Mouse (Mus musculus) myocyte (in vitro differentiated cells): Measurements from ENCODE around the gene Gm45623.

Source experiments
- CEBPB ChIP-seq: IDR thresholded peaks from 2 replicates; pipeline ENCODE4 v1.6.1; 2011; ENCODE audit warnings: mild to moderate bottlenecking, moderate library complexity; ENCODE audit not compliant: poor library complexity, insufficient read depth, severe bottlenecking
- MAX ChIP-seq: IDR thresholded peaks from one replicate; pipeline ENCODE4 v1.6.1; 2011; ENCODE audit warnings: low read depth, mild to moderate bottlenecking, control low read depth
- MYOD1 ChIP-seq, 3 experiments: IDR thresholded peaks; one replicate each; pipeline ENCODE4 v1.6.1; 2011; ENCODE audit warnings: control low read depth in 2 of 3, low read depth in 2 of 3, mild to moderate bottlenecking in 2 of 3, moderate library complexity in 1 of 3; ENCODE audit not compliant: insufficient read length in 2 of 3, control insufficient read depth in 1 of 3
- MYOG ChIP-seq, 3 experiments: IDR thresholded peaks; one replicate each; pipeline ENCODE4 v1.6.1; 2011; ENCODE audit warnings: control low read depth in 2 of 3, low read depth in 2 of 3, mild to moderate bottlenecking in 2 of 3; ENCODE audit not compliant: insufficient read length in 2 of 3, control insufficient read depth in 1 of 3, insufficient read depth in 1 of 3
- POLR2A ChIP-seq: IDR thresholded peaks from one replicate; pipeline ENCODE4 v1.6.1; 2011; ENCODE audit warnings: low read depth, mild to moderate bottlenecking, control low read depth, moderate library complexity; ENCODE audit not compliant: insufficient read length
- POLR2AphosphoS2 ChIP-seq: IDR thresholded peaks from one replicate; pipeline ENCODE4 v1.6.1; 2011; ENCODE audit warnings: low read depth, control low read depth; ENCODE audit not compliant: insufficient read length
- SRF ChIP-seq: IDR thresholded peaks from one replicate; pipeline ENCODE4 v1.6.1; 2011; ENCODE audit warnings: low read depth; ENCODE audit not compliant: control insufficient read depth, insufficient read length
- TCF12 ChIP-seq: IDR thresholded peaks from one replicate; pipeline ENCODE4 v1.6.1; 2011; ENCODE audit warnings: mild to moderate bottlenecking, control low read depth; ENCODE audit not compliant: poor library complexity, insufficient read depth, severe bottlenecking
- USF1 ChIP-seq: IDR thresholded peaks from one replicate; pipeline ENCODE4 v1.6.1; 2011; ENCODE audit warnings: low read depth, mild to moderate bottlenecking, control low read depth, moderate library complexity

DNA sequence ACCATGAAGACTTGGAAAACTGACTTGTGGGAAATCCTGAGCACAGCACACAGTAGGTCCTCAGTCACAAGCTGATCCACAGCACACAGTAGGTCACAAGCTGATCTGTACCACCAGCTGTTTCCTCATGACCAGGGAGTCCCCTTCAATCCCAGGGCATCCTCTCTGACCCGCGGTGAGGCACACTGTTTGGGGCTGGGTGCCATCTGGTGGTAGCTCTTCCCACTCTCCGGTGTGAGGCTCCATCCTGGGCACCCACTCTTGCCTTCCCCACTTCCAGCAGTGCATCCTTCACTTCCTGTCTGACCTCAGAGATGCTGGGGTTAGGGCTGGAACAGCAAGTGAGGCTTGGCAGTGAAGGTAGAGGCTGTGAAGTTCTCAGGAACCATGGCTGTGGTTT lies 19.0 kb upstream of the Gm45623 start:
- TF ChIP-seq TCF12 (no peak), POLR2A (no peak), MYOG (IDR thresholded peaks at IDR 0.05; ENCODE audit: control insufficient read depth in 1 of 3, insufficient read depth in 1 of 3, insufficient read length in 2 of 3, low read depth in 2 of 3) (no peak), USF1 (no peak), SRF (no peak), POLR2AphosphoS2 (no peak), MAX (no peak), CEBPB (no peak), MYOD1 (IDR thresholded peaks at IDR 0.05; ENCODE audit: control insufficient read depth in 1 of 3, insufficient read length in 2 of 3, low read depth in 2 of 3) (no peak)
